Mouse (Mus musculus): ENCODE measurements around the gene Tnfaip8l1.

The Tnfaip8l1 gene

GRCm38 (mm10) chr17:56183658-56184103 lies 21.4 kb downstream of the Tnfaip8l1 start, which contains the start of gene Mydgf:
TSS of gene Mydgf (minus strand) at chr17:56183920.
- peak; percentile 88 to 92 for DNase-seq

DNA sequence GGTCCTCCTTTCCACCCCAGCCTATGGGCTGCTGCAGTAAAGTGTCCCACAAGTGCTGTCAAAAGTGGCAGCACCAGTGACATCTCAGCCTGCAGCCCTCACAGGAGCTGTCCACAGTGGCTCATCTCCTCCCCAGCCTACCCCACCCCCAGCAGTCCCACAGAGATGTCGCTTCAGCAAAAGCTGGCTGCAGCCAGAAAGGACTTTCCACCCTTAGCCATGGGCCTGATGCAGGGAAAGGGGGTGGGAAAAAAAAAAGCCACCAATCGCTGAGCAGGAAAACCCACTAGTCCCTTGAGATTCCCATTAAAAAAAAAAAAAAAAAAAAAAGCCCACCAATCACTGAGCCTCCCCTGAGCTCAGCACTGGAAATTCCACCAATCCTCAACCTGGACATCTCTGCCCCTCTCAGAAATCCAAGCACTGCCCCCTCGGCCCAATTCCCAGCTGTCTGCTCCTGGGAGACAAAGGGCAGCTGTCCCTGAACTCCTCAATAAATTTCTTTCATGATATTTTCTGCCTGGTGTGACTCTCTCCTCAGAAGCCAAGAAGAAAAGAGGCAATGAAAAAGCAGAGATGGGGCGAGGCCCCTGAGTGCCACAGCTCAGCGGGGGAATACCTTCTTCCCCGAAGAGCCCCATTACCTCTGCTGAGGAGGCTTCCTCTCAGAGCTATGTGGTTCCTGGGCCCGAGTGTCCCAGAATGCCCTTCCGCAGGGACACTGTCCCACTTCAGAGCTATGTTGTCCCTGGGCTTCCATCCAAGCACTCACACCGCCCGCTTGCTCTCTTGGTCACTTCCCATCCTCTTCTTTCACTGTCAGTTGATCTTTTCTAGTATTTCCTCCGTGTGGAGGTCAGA lies 23.2 kb downstream of the Tnfaip8l1 start:
- DNase-seq = no peak

- DNase-seq = no peak
Observed at GRCm38 (mm10) chr17:56191266-56191665, 29.0 kb downstream of the Tnfaip8l1 start.

DNA sequence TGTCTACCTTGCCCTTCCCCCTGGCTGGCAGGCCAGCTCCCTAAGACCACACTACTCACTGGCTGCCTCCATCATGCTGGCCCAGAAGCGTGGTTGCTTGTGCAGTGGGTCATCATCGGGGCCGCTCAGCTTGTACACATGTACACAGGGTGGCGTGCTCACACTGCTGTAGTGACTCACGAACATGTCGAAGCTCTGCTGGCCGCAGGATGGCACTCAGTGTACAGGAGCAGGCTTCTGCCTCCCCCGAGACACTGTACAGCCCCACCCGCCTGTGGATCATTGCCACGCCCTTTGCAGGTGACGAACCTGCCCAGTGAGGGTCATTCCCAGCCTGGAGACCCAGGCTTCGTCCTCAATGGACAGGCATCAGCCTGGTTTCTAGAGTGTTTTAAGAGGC lies 32.1 kb downstream of the Tnfaip8l1 start:
- DNase-seq = no peak

DNA sequence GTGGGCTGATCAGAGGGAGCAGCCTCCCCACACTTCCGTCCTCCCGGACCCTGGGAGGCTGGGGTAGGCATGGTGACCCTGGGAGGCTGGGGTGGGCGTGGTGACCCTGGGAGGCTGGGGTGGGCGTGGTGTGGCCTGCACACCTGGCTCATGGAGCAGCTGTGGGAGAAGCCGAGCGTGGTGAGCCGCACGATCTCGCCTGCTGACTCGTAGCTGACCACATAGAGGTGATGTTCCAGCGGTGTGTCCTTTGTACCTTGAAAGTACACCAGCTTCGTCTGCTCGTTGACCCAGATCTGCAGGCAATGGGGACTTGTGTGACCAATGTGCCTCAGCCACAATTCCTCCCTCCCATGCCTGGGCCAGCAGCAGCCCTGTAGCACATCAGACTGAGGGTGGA lies 32.5 kb downstream of the Tnfaip8l1 start:
- DNase-seq = no peak

- peak in 1 of 2 experiments; percentile 36 for DNase-seq
Observed at GRCm38 (mm10) chr17:56196860-56197259, 34.6 kb downstream of the Tnfaip8l1 start.

DNA sequence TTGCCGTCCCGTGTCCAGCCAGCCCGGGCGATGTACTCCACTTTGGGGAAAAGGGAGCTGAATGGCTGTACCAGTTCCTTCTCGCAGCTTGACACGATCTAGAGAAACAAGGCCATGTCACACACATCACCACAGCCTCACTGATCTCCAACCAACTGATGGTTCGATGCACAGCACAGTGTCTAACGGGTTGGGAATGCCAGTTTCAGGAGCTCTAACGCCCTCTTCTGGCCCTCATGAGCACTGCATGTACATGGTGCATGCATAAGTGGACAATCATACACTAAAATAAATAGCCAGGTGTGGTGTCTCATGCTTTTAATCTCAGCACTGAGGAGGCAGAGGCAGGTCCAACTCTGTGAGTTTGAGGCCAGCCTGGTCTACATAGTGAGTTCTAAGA lies 38.3 kb downstream of the Tnfaip8l1 start:
- no peak for DNase-seq

GRCm38 (mm10) chr17:56201642-56202041 lies 39.4 kb downstream of the Tnfaip8l1 start:
- DNase-seq = no peak

DNA sequence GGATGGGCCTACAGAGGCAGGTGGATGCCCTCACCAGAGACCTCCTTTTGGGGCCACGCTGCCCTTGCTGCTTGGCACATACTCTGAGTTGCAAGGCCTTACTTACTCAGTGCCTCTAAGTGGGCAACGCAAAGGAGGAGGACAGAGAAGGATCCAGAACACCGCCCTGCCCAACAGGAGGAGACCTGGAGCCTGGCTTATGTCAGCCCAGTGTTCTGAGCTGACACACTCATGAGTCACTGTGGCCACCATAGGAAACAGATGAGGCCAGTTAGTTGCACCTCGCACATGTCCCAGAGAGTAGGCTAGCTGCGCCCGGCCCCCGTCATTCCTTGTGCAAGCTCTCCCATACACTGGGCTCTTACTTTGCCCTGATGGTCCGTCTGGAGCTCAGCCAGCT lies 40.2 kb downstream of the Tnfaip8l1 start:
- no peak for DNase-seq

DNA sequence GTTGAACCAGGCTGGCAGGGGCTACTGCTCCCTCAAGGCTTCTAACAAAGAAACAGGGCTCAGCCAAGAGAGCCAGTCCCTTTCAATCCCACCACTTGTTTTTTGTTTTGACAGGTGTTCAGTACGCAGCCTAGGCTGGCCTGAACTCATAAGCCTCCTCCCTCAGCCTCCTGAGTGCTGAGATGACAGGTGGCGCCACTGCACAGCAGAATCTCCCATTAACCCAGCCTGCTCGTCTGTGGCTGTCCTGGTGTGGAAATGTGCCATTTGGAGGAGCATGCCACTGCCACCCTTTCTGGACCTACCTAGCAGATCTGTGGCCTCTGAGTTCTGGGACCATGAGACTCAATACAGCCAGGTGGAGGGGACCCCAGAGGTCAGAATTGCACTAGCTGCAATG lies 41.5 kb downstream of the Tnfaip8l1 start:
- no peak for DNase-seq

DNA sequence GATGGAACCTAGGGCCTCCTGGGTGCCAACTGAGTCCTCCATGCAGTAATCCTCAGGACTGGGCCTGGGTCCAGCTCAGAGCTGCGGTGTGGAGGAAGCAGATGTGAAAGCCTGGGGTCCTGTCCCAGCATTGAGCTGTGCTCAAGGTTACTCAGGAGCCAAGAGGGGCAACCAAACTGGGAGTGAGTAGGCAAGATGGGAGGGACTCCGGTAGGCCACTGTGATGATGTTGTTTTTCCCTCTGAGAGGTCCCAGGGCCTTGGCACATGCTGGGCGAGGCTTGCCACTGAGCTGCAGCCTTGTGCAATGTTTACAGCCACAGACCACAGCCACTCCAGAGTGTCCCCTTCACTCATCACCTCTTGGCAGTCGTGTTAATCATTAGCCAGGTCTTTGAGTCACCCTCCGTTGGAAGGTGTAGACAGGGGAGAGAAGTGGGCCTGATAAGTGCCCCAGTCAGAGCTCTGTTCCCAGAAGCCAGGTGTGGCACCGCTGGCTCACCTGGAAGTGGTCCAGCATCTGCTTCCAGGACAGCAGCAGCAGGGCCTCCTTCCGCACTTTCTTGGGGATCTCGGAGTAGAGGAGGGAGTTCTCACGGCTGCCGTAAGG lies 44.1 kb downstream of the Tnfaip8l1 start:
- DNase-seq = no peak

DNA sequence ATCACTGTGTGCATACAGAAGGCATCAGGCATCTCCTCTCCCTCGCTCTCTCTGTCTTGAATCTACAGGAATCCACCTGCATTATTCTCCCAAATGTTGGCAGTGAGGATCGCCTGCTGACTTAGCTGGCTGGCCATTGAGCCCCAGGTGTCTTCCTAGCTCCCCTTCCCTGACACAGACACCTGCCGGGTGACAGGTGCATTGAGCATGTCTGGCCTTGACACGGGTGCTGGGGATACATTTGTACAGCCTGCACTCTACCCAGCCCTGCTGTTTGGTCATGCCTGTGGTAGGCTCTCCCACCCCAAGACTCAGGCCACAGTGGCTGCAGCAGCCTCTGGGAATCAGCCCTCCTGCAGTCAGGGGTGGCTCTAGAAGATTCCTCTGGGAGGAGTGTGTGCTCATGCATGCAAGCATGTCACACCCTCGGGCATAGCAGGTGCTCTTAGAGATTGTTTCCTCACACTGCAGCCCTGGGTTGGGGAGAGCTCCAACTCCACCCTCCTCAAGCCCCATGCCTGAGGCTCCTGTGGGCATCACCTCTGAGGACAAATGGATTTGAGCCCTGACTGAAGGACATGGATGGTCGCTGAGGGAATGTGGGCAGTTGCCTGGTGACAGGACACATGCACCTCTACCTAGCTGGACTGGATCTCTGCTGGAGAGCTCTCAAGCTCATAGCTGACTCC lies 44.9 kb downstream of the Tnfaip8l1 start:
- no peak for DNase-seq

DNA sequence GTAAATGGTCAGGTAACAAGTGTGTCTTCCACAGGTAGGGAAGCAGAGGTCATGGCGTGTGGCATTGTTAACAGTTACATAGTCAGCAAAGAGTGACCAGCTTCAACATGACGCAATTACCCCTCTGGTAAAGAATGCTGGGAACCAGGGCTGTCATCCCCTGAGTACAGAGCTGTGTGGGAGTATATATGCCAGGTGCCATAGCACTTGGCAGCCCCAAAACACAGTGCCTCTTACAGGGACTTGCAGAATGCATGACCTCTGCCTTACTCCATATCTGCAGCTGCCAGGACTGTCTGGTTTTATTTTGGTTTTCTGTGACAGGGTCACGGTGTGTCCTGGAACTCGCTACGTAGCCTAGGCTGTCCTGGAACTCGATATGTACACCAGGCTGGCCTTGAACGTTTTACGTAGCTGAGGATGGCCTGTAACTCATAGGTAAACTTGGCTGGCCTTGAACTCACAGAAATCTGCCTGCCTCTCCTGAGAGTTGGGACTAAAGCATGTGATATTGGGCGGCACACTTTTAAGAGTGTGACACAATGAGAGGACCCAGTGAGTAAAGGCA lies 45.8 kb downstream of the Tnfaip8l1 start:
- no peak for DNase-seq

DNA sequence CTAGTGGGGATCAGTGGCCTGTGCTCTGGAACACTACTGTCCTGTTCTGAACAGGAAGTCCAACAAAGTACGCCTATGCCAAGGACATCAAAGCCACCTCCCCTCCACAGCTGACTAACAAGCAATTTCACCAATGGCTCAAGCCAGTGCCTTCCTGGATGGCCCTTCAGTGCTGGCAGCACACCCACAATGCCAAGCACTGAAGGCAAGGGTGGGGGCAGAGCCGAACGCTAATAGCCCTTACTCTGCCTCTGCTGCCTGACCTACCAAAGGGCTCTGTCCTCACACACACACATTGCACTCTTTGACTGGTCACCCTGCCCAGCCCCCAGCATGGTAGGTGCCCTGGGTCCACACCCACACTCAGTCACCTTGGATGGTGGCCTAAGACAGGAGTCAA lies 46.5 kb downstream of the Tnfaip8l1 start:
- DNase-seq = no peak

DNA sequence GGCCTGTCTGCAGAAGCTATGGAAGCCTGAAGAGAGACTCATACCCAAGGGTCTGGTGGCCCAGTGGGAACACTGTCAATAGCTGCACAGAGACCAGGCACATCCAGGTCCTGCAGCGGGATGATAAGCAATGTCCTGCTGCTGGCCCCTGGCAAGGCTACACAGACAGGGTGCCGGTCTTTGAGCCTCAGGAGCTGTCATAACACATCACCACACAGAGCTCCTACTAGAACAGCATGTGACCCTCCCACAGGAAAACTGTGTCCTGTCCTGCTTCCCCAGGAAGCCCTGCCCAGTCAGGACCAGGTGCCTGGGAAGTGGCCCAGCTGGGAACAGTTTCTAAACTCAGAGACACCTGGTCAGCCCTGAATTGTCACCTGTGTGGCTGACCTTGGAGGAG lies 48.8 kb downstream of the Tnfaip8l1 start:
- no peak for DNase-seq

GRCm38 (mm10) chr17:56212676-56213075 lies 50.4 kb downstream of the Tnfaip8l1 start:
- no peak for DNase-seq

DNA sequence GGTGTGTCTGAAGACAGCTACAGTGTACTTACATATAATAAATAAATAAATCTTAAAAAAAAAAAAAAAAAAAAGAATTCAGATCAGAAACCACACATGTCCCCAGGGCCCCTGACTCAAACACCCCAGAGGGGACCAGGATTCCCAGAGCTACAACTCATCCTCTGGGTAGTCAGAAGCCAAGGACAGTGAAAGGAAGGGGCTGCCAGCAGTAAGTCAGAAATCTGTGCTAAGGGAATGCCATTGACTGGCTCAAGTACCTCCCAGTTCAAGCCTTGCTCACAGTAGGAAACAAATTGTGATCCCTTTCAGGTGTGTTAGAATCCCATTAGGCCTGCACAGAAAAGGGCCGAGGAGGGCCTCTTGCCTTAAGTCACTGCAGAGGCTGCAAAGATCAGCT lies 52.0 kb downstream of the Tnfaip8l1 start:
- no peak for DNase-seq

DNA sequence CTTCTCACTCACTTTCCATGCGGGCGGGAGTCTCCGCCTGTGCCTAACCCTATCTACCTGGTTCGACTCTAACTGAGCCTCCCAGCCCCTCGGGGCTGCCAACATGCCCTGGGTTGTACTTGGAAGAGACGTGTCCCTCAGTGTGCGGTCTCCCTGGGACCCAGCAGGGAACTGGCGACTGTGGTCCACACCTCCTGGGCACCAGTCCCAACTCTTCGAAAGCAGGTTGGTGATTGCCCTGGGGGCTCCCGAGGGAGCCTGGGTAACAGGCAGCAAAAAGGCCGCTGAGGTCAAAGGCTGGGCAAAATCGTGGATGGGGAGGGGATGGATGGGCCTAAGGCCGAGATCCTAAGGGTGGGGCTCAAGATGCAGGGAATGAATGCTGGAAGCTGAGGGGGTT lies 55.4 kb downstream of the Tnfaip8l1 start:
- DNase-seq = no peak

DNA sequence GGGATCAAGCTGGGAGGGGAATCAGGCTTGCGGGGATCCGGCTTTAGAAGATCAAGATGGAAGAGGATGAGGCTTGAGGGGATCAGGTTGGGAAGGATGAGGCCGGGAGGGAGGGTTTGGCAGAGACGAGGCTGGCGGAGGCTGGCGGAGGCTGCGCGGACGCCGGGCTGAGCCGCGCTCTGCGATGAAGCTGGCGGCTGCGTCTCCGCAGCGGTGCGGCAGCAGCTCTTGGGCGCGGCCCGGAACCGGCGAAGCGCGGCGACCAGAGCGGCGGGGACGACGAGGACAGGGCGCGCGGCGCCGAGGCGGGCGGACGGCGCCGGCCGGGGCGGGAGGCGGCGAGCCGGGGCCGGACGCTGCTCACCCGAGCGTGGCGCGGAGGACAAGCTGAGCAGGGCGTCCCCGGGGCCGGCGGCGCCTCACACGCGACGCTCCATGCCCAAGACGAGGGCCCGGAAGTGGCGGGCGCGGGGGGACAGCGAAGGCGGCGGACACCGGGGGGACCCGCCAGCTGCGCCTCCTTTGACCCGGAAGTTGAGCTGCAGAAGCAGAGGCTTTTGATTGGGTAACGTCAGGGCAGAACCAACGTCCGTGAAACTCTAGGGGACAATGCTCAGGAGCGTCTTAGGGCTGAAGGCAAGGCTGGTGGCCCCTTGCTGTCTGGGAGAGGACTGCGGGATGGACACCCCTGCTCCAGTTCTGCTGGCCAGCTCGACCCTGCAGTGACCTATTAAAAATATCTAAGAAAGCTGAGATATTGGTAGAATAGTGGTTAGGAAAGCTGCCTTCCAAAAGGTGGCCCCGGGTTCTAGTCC lies 56.3 kb downstream of the Tnfaip8l1 start, which contains the start of gene Dpp9:
Gene Dpp9 (minus strand): TSS at position 529 of the 815 bp plus-strand sequence.
- peak; percentile 79 to 80 for DNase-seq

DNA sequence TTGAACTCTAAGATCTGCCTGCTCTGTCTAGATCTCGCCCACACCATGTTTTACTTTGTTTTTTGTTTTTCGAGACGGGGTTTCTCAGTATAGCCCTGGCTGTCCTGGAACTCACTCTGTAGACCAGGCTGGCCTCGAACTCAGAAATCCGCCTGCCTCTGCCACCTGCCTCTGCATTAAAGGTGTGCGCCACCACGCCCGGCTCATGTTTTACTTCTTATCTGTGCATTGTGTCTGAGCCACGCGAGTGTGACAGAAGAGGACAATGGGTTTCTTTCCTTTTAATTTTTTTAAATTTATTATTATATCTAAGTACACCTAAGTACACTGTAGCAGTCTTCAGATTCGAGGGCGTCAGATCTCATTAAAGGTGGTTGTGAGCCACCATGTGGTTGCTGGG lies 57.0 kb downstream of the Tnfaip8l1 start:
- no peak for DNase-seq

DNA sequence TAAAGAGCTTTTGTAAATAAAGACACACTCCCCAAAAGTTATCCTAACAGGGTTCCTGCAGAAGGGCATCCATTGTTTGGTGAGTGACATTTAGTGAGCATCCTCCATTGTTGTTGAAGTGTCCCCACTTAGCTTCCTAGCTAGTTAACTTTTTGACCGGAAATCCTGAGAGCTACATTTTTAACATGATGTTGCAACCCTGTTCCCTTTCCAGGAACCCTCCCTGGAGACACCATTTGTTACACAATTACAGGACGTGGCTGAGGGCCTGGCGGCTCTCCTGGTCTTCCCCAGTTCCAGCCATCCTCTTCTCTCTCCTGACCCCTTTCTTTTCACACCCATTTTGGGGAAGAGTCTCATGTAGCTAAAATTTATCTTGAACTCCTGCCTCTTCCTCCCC lies 57.5 kb downstream of the Tnfaip8l1 start:
- DNase-seq = no peak

Measured in spleen, adult 18-20 months (tissue).